Mouse (Mus musculus): Measurements from ENCODE around the gene Mmachc.

- no peak for TF ChIP-seq CTCF (IDR thresholded peaks at IDR 0.05; ENCODE audit: extremely low read depth, insufficient read depth, insufficient read length, insufficient replicate concordance)
- TF ChIP-seq POLR2A (IDR thresholded peaks at IDR 0.05; ENCODE audit: low read depth, low read length), result no peak
Observed at GRCm38 (mm10) chr4:116700964-116701363, 7.2 kb downstream of the Mmachc start.
